Mouse (Mus musculus) MEL (cell line): ENCODE data around the gene Hcfc1r1. TPM values are rescaled to one million over a fixed set of nuclear protein-coding genes. Genes with fewer than 3 reads are reported as not detected.

Experiments
- DNase-seq: peaks from one replicate; pipeline ENCODE4 v3.0.0; 2011; ENCODE audit warnings: low read depth, low spot score
- H3K27ac ChIP-seq: 2 replicates; pipeline ENCODE4 v1.5.1; 2012; ENCODE audit warnings: low read depth, mild to moderate bottlenecking, control low read depth, low read length, moderate library complexity; ENCODE audit not compliant: control insufficient read depth
- H3K27me3 ChIP-seq, 2 experiments: fragments of 150-350 bp in 1 of 2; sonication (generic) in 1 of 2; 2 replicates each; pipeline ENCODE4 v1.6.1; 2012; ENCODE audit warnings: low read length in 2 of 2, mild to moderate bottlenecking in 2 of 2, improper control_type of control experiment in 1 of 2, moderate library complexity in 1 of 2; ENCODE audit not compliant: insufficient read depth in 2 of 2, control insufficient read depth in 1 of 2
- H3K36me3 ChIP-seq, 2 experiments: 2 replicates each; pipeline ENCODE4 v1.6.1; 2012 to 2014; ENCODE audit warnings: low read length in 2 of 2, improper control_type of control experiment in 1 of 2, inconsistent platforms in 1 of 2, mild to moderate bottlenecking in 1 of 2; ENCODE audit not compliant: insufficient read depth in 2 of 2, control insufficient read depth in 1 of 2
- H3K4me1 ChIP-seq, 2 experiments: fragments of 150-350 bp in 1 of 2; sonication (generic) in 1 of 2; 2 replicates each; pipeline ENCODE4 v1.6.1; 2012; ENCODE audit warnings: low read length in 2 of 2, improper control_type of control experiment in 1 of 2, mild to moderate bottlenecking in 1 of 2; ENCODE audit not compliant: insufficient read depth in 2 of 2, control insufficient read depth in 1 of 2
- H3K4me3 ChIP-seq, 2 experiments: fragments of 150-350 bp in 1 of 2; sonication (generic) in 1 of 2; 2 replicates each; pipeline ENCODE4 v1.5.1; 2012; ENCODE audit warnings: low read depth in 2 of 2, low read length in 2 of 2, mild to moderate bottlenecking in 2 of 2, moderate library complexity in 2 of 2, control low read depth in 1 of 2, improper control_type of control experiment in 1 of 2; ENCODE audit not compliant: control insufficient read depth in 1 of 2, insufficient read depth in 1 of 2
- H3K79me2 ChIP-seq: 2 replicates; pipeline ENCODE4 v1.6.1; 2012; ENCODE audit warnings: mild to moderate bottlenecking, low read length, moderate library complexity; ENCODE audit not compliant: control insufficient read depth, poor library complexity, insufficient read depth
- H3K9ac ChIP-seq: 2 replicates; pipeline ENCODE4 v1.6.1; 2012; ENCODE audit warnings: low read depth, mild to moderate bottlenecking, control low read depth, low read length, moderate library complexity; ENCODE audit not compliant: control insufficient read depth, poor library complexity, severe bottlenecking
- H3K9me3 ChIP-seq: fragments of 150-350 bp; sonication (generic); replicated peaks from 2 replicates; pipeline ENCODE4 v1.6.1; 2012; ENCODE audit warnings: mild to moderate bottlenecking, low read length, improper control_type of control experiment, moderate library complexity; ENCODE audit not compliant: insufficient read depth
- BHLHE40 ChIP-seq: IDR thresholded peaks from 2 replicates; pipeline ENCODE4 v1.6.1; 2012; ENCODE audit warnings: low read depth, mild to moderate bottlenecking, inconsistent platforms, low read length, improper control_type of control experiment, borderline replicate concordance
- CHD2 ChIP-seq: IDR thresholded peaks from 2 replicates; pipeline ENCODE4 v1.6.1; 2011; ENCODE audit warnings: low read length, improper control_type of control experiment
- E2F4 ChIP-seq: IDR thresholded peaks from 2 replicates; pipeline ENCODE4 v1.6.1; 2011; ENCODE audit warnings: low read depth, low read length, improper control_type of control experiment, borderline replicate concordance
- EP300 ChIP-seq, 2 experiments: IDR thresholded peaks; 2 replicates each; pipeline ENCODE4 v1.6.1; 2011; ENCODE audit warnings: improper control_type of control experiment in 2 of 2, low read length in 2 of 2, low read depth in 1 of 2, mild to moderate bottlenecking in 1 of 2
- GATA1 ChIP-seq: IDR thresholded peaks from 2 replicates; pipeline ENCODE4 v1.6.1; 2011; ENCODE audit warnings: low read depth, low read length, improper control_type of control experiment
- KAT2A ChIP-seq: conservative IDR thresholded peaks from 2 replicates; pipeline ENCODE4 v1.6.1; 2012; ENCODE audit warnings: low read depth, low read length, improper control_type of control experiment, inconsistent platforms
- MAX ChIP-seq: IDR thresholded peaks from 2 replicates; pipeline ENCODE4 v1.6.1; 2011; ENCODE audit warnings: low read length, improper control_type of control experiment
- MEF2A ChIP-seq: IDR thresholded peaks from 2 replicates; pipeline ENCODE4 v1.6.1; 2014; ENCODE audit warnings: low read depth, mild to moderate bottlenecking, inconsistent platforms, low read length, improper control_type of control experiment; ENCODE audit not compliant: poor library complexity, insufficient replicate concordance, severe bottlenecking; ENCODE audit errors: extremely low read depth
- MYB ChIP-seq: IDR thresholded peaks from 2 replicates; pipeline ENCODE4 v1.6.1; 2011; ENCODE audit warnings: mild to moderate bottlenecking, low read depth, low read length, improper control_type of control experiment
- MYC ChIP-seq: IDR thresholded peaks from 2 replicates; pipeline ENCODE4 v1.6.1; 2011; ENCODE audit warnings: low read depth, mild to moderate bottlenecking, low read length, improper control_type of control experiment, moderate library complexity
- NRF1 ChIP-seq: IDR thresholded peaks from 2 replicates; pipeline ENCODE4 v1.6.1; 2014; ENCODE audit warnings: low read depth, mild to moderate bottlenecking, inconsistent platforms, low read length, improper control_type of control experiment, moderate library complexity; ENCODE audit not compliant: poor library complexity, insufficient read depth, severe bottlenecking
- POLR2AphosphoS2 ChIP-seq: IDR thresholded peaks from 2 replicates; pipeline ENCODE4 v1.6.1; 2011; ENCODE audit warnings: low read length, improper control_type of control experiment
- SMC3 ChIP-seq: IDR thresholded peaks from 2 replicates; pipeline ENCODE4 v1.6.1; 2011; ENCODE audit warnings: low read depth, low read length, improper control_type of control experiment
- TBP ChIP-seq: IDR thresholded peaks from 2 replicates; pipeline ENCODE4 v1.8.0; 2011; ENCODE audit warnings: low read depth, low read length, improper control_type of control experiment
- USF1 ChIP-seq: IDR thresholded peaks from 2 replicates; pipeline ENCODE4 v1.6.1; 2014; ENCODE audit warnings: low read depth, mild to moderate bottlenecking, inconsistent platforms, low read length, improper control_type of control experiment, moderate library complexity
- USF2 ChIP-seq, 2 experiments: IDR thresholded peaks; 2 replicates each; pipeline ENCODE4 v1.6.1; 2011 to 2012; ENCODE audit warnings: improper control_type of control experiment in 2 of 2, low read length in 2 of 2, borderline replicate concordance in 1 of 2, inconsistent platforms in 1 of 2, low read depth in 1 of 2, mild to moderate bottlenecking in 1 of 2; ENCODE audit not compliant: insufficient read depth in 1 of 2
- ZMIZ1 ChIP-seq: IDR thresholded peaks from 2 replicates; pipeline ENCODE4 v1.6.1; 2012; ENCODE audit warnings: low read depth, mild to moderate bottlenecking, inconsistent platforms, low read length, improper control_type of control experiment, moderate library complexity
- polyA plus RNA-seq, 2 experiments: library from polyadenylated mRNA; stranded (reverse) in 1 of 2; unstranded in 1 of 2; fragments of >175 nt in 1 of 2; fragments of >200 nt in 1 of 2; gene quantifications; 2 replicates each; pipeline versions ENCODE4 v1.2.1 to v1.2.4; 2012; ENCODE audit warnings: low replicate concordance in 2 of 2, low read depth in 1 of 2; ENCODE audit not compliant: insufficient read length in 2 of 2, insufficient read depth in 1 of 2, missing spikeins in 1 of 2
- total RNA-seq: library from RNA; depleted of rRNA; stranded (reverse); fragments of 300-350 nt; gene quantifications from 2 replicates; pipeline ENCODE4 v1.2.3, GENCODE M21; 2012

The Hcfc1r1 gene
- total and polyA plus RNA-seq, 3 experiments: 15.6 to 81.6 TPM; not detected in 1

- Histone ChIP-seq H3K79me2 (no peaks in the 10 kb centered on the region), H3K4me1 (no peaks in the 10 kb centered on the region), H3K9me3 (no peaks in the 10 kb centered on the region), H3K4me3 (no peak overlapping the region), H3K27ac (no peak overlapping the region), H3K9ac (no peak overlapping the region)
- no peak for DNase-seq
- TF ChIP-seq SMC3 (no peak), TBP (no peak), BHLHE40 (no peak), GATA1 (no peak), NRF1 (no peak), E2F4 (no peak), USF2 (IDR thresholded peaks at IDR 0.05; ENCODE audit: borderline replicate concordance in 1 of 2, insufficient read depth in 1 of 2, low read depth in 1 of 2, low read length in 2 of 2) (no peak)
- TF ChIP-seq, all 39 proteins: peak for 0
- H3K36me3 ChIP-seq: no peaks in the 10 kb centered on the region
- H3K27me3 ChIP-seq: peaks cover 3 to 14% of the 10 kb centered on the region in 2 experiments; a peak in 2 of 4 replicates
Measured at GRCm38 (mm10) chr17:23631241-23631640, 42.2 kb upstream of the Hcfc1r1 start.

GRCm38 (mm10) chr17:23644613-23645495 lies 28.5 kb upstream of the Hcfc1r1 start, which contains the start of gene Mmp25:
Gene Mmp25, minus strand, starts transcription at chr17:23645277.
- no peak for DNase-seq
- H3K9ac ChIP-seq: no peak within 1 kb of the TSS
- H3K27me3 ChIP-seq: peaks cover 2 to 5% of the 10 kb centered on the region in 2 experiments; a peak in 2 of 4 replicates
- no peak within 1 kb of the TSS for H3K27ac ChIP-seq
- H3K79me2 ChIP-seq: no peaks in the 10 kb centered on the region
- H3K4me1 ChIP-seq: no peaks in the 10 kb centered on the region
- TF ChIP-seq MYB (no peak), USF2 (IDR thresholded peaks at IDR 0.05; ENCODE audit: borderline replicate concordance in 1 of 2, insufficient read depth in 1 of 2, low read depth in 1 of 2, low read length in 2 of 2) (no peak), POLR2AphosphoS2 (no peak), ZMIZ1 (no peak), MAX (no peak), MYC (no peak), CHD2 (no peak), MEF2A (no peak), USF1 (no peak), KAT2A (no peak), EP300 (IDR thresholded peaks at IDR 0.05; ENCODE audit: low read depth in 1 of 2, low read length in 2 of 2) (no peak)
- TF ChIP-seq, all 39 proteins: peak for 0
- Histone ChIP-seq H3K4me3 (no peak within 1 kb of the TSS), H3K36me3 (no peaks in the 10 kb centered on the region), H3K9me3 (no peaks in the 10 kb centered on the region)
